Mouse (Mus musculus): Measurements from ENCODE around the gene Dab1.

The Dab1 gene

DNA sequence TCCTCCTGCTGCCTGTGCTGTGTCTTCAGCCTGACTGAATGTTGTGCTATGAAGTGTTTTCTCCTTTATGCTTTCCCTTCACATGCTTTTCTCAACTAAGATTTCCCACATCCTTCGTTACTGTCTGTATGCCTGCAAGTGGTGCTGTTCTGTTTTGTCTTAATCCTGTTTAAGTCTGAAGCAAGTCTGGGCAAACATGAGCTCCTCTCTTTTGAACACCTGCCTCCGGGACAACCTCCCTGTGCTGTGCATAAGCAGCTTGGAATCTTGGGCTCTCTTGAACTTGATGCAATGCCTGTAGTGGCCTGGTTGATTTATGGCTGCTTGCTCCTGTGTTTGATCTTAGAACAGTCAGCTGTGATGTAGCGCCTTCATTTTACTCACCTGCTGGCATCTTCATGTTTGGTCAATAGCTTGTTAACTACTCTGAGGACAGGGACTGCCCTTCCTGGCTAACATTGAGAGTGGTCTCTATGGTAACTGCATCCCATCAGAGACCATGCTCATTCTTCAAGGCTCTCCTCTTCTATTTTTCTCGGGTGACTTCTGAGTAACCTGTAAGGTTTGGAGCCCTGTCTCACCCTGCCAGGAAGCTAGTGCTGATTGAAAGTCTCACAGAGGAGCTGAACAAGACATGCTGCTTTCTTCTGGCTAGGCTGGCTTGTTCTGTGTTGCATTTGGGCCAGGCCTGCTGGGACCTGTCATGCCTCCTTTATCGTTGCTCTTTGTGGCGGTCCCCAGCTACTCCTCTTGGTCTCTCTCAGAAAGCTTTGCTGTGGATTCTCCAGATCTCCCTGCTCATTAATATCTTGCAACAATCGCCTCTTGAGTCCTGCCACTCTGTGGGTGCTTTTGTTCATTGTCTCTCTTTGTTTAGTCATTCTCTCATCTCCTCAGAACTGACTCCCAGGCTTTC, 342.2 kb downstream of the Dab1 start:
- DNase-seq (ENCODE audit: inconsistent age in 2 of 2, low spot score in 1 of 2), result no peak

DNA sequence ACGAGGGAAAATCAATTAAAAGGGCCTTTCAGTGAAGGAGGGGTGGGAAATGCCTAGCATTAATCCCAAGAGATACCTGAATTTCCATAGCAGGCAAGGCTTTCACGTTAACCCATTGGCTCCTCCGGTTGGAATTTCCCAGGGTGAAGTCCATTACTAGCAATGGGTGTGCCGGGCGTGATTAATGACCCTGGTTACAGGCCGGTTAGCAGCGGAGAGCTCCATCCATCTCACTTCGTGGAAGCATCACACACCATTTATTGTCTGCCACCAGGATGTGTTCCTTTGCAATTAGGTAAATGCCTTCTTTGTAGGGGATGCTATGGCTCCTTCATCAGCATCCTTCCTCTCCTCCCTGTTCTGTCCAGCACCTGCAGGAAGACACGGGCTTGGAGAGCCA, 350.7 kb downstream of the Dab1 start:
- no peak for DNase-seq (ENCODE audit: inconsistent age in 2 of 2, low spot score in 1 of 2)

DNA sequence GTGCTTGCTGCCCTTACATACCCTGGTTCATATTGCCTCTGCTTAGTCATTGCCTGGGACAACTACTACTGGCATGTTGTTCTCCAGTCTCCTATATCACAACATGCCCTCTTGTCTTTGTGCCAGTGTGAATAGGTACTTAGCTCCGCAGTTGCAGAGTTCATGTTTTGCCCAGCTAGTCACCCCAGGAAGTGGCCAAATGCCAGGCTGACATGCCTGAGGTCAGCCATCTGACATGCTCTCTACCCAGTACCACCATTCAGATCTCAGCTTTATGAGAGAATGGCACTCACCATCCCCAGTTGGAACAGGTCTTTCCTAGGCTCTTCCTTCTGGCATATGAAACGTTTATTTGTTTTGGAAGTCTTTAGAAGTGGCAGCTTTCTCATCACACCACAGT, 355.4 kb downstream of the Dab1 start:
- DNase-seq (ENCODE audit: inconsistent age in 2 of 2, low spot score in 1 of 2), result no peak

DNA sequence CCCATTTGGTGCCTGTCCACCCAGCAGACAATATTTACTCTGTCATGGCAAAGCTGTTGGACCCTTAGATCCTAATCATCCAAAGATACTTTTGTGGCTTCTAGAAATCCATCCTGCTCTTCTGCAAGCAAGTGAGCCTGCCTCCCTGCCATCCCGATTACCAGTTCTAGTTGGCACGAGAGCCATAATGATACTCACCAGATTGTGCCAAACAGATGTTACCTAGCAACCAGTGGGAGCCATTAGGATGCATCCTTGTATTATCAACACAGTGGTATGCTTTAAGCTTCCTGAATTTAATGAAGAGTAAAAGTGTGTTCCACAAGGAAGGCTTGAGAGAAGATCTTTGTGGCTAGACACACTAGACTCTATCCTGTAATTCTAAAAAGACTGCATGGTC, 355.8 kb downstream of the Dab1 start:
- no peak for DNase-seq (ENCODE audit: inconsistent age in 2 of 2, low spot score in 1 of 2)

DNA sequence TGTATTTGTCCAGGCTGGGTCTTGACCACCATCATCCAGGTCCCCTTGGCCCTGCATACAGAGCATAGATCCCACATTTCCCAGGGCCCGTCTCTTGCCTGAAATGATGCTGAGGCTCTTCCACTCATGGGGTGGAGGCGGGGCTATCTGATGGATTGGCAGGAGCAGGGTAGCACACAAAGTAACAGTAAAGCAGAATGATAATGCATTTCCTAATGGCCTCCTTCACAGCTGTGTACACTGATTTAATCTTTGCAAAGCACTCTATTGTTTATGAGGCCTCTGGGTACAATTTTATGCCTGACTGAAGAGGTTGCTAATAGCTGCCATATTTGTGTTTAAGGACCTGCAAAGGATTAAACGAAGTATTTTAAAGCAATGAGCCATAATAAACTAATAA, 374.7 kb downstream of the Dab1 start:
- no peak for DNase-seq (ENCODE audit: inconsistent age in 2 of 2, low spot score in 1 of 2)

DNA sequence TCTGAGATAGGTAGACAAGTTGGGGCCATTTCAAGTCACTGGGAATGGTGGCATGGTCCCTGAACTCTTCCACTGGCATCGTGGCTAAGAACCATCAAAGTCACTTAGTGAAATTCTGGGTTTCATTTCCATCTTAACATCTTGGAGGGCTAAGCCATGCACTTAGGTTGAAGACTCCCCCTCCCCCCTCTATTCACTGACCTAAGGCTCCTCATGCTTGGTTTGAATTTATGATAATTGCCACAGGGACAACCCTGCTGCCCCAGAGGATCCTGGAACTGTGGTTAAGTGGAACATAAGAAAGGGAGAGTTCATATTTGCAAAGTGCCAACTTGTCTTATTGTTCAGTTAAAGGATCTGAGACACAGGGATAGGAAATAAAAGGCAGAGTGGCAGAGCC, 375.2 kb downstream of the Dab1 start:
- no peak for DNase-seq (ENCODE audit: inconsistent age in 2 of 2, low spot score in 1 of 2)

DNA sequence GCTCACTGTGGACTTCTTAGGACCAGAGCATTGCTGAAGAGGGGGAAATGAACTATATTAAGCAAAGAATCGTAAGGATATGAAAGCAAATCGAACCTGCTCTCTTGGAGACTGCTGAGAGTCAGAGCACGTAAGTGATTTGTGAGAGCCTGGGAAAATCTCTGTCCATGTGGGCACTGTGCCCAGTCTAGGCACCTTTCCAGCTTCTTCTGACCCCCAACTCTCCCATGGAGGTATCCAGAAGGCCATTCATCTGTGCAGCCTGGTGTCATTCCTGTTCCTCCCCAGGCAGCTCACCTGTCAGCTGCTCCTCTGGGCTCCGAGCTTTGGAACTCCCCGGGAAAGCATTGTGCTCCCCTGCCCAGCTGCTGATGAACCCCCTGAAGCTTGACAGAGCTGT, 389.2 kb downstream of the Dab1 start:
- peak; percentile 8 to 40 for DNase-seq (ENCODE audit: inconsistent age in 2 of 2, low spot score in 1 of 2)

DNA sequence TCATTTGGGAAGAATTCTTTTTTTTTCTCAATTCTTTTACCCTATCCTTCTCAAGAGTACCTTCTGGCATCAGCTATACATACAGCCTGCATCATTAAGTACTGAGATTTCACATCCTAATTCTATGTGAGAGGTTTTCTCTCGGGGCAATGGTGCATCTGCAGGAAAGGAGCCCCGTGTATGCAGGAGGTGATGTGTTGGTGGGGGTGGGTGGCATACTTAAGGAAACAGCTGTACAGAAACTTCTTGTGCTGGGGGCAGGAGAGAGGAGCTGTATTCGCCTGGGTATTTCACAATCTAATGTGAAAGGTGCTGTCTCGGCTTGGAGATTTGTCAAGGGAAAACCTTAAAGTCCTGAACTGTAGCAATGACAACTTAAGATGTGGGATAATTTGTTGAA, 392.5 kb downstream of the Dab1 start:
- no peak for DNase-seq (ENCODE audit: inconsistent age in 2 of 2, low spot score in 1 of 2)

DNA sequence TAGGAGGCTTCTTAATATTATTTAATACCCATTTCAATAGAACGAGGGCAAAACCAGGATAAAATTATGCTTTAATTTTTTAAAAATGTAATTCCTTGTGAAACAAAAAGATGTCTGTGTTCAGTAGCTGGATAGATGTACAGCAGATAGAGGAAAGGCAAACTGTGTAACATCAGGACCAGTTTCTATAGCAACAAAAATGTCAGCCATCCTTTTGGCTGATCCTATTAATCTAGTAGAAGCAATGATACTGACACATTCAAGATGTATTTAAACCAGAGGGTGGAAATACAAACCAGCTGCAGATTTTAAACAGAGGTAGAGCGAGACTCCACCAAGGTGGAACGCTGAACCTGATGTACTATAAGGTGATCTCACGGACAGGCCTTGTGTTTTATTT, 393.0 kb downstream of the Dab1 start:
- DNase-seq (ENCODE audit: inconsistent age in 2 of 2, low spot score in 1 of 2), result no peak

DNA sequence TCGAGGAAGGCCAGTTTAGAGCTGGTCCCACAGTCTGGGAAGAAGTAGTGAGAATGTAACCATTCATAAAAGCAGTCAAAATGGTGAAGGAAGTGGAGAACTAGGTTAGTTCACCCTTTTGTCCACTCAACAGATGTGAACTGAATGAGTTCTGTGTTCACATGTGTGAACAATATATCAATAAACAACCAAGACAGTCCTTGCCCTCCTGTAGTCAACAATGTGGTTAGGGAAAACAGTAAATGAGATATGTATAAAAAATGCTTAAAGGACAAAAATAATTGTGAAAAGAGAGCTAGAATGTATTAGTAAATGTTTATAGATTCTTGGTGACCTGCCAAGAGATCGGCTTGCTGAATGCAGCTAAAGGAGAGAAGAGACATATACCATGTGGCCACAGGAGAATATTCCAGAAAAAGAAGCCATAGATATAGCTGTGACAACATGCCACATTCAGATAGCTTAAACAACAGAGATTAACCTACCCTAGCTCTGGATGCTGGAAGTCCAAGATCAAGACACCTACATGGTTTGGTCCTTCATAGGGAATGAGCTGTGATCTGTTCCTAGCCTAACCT, 406.0 kb downstream of the Dab1 start:
- no peak for DNase-seq (ENCODE audit: inconsistent age in 2 of 2, low spot score in 1 of 2)

DNA sequence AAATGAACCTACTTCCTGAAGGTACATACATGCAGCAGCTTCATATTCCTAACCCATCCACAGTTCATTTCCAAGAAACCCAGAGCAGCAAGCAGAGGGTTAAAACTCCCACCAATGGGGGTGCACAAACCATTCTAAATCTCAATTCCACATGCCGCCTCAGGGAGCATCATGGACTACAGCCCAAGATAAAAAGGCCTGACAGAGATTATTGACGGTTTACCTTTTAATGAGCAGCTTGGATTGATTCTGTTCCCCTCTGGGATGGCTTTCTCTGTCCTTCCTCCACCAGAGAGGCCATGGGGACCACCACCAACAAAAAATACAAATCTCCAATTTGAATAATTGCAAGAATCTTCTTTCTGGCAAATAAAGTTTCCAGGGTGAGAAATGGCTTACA, 407.7 kb downstream of the Dab1 start:
- no peak for DNase-seq (ENCODE audit: inconsistent age in 2 of 2, low spot score in 1 of 2)

DNA sequence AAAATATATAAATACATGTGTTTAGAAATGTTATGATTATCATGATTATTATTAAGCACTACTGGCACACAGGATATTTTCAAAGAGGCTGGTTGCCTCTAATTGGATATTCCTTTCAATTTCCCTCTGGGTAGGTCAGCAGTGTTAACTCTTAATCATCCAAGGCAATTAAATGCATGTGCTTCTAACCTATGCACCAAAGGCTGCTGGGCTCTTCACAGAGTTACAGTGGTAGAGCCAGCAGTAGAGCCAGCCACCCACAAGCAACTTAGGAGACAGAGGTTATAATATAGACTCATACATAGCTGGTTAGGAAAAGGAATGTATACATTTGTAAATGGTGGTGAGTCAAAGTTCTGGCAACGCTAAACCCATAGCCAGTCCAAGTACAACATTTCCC, 408.1 kb downstream of the Dab1 start:
- no peak for DNase-seq (ENCODE audit: inconsistent age in 2 of 2, low spot score in 1 of 2)

DNA sequence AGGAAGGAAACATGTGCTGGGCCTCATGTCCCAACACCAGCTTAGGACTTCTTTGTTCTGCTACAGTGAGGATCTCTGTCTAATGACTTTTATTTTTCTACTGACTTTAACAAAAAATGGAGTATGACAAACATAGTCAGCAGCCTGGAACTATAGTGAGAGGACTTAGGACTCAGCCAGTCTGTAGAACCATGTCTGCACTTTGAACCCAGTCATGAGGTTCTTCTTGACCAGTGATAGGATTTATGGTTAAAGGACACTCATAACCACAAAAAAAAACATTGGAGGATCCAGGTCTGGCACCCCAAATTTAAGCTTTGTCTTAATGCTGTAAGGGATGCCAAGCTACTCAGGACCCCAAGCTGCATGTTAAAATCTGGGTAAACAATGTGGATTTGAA, 416.9 kb downstream of the Dab1 start:
- no peak for DNase-seq (ENCODE audit: inconsistent age in 2 of 2, low spot score in 1 of 2)

DNA sequence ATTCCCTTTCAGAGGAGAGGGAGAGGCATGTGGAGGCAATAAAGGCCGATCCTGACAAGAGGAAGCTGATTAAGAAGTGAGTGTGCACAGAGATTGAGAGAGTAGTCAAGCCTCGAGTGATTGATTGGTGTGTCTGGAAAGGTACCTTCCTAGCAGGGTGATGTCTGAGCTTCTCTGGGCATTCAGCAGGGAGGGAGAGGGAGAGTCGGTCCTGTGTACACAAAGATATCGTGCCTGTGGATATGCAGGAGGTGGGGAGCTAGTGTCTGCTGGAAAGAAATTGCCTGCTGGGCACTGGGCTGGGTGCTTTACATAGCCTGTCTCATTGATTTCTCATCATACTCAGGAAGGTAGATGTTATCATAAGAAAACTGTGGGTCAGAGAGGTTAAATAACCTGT, 420.4 kb downstream of the Dab1 start:
- DNase-seq (ENCODE audit: inconsistent age in 2 of 2, low spot score in 1 of 2), result no peak

DNA sequence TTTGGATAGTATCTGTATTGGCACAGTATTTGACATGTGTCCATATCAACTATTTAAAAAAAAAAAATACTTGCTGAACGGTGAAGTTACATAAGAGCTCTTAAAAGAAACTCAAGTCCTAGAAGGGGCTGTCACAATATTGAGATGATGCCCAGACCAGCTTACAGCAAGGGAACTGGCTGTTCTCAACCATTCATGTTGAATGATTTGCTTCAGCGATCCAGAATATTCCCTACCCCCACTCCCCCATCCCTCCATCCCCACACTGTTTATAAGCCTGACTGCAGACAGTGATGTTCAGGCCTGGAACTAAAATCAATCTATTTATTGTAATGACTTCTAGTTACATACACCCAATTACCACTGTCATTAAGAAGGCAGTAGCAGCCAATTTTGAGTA, 424.3 kb downstream of the Dab1 start:
- no peak for DNase-seq (ENCODE audit: inconsistent age in 2 of 2, low spot score in 1 of 2)

DNA sequence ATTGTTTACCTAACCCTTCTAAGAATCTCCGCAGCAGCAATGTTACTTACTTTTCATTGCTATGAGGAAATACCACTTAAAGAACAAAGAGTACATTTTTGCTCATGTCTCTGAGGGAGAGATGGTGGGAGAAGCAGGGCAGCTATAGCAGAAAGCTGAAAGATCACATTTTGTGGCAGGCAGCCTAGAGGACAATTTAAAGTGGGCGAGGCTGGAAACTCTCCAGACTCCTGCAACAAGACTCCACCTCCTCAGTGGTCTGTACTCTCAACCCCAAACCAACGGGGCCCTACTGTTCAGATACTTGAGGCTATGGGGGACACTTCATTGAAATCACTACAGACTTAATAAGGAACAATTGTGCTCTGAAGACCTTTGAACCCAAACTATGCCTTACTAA, 425.5 kb downstream of the Dab1 start:
- no peak for DNase-seq (ENCODE audit: inconsistent age in 2 of 2, low spot score in 1 of 2)

DNA sequence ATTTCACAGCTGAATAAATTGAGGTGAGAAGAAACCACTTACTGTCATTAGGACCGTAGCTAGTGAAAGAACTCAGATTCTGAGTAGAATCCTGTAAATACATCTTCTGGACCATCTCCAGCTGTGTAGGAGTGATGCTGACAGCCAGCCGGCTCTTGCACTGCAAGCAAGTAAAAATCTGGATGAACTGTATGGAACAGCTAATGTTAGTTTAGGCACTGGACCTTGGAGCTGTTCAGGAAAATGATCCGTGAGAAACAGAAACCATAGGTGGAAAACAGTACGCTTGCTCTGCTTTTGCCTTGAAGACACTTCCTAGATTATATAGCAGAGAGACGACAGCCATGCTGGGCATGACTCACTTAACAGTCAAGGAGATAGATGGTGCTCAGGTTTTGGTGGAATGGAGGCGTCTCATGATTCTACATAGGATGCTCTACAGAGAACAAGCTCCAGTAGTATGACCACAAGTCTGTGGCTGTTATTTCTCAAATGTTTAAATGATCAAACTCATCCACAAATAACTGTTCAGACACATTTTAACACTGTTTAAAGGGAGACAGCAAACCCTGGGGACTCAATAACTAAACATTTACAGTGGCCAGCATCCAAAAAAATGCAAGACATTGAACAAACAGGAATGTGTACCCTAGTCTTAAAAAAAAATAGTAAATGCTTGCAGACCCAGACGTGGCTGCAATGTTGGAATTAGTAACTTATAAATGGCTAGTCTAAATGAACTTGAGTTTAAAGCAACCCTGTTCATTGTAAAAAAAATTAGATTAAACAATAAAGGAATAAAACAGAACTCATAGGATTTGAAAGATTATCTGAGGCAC, 429.0 kb downstream of the Dab1 start:
- DNase-seq (ENCODE audit: inconsistent age in 2 of 2, low spot score in 1 of 2), result no peak

DNA sequence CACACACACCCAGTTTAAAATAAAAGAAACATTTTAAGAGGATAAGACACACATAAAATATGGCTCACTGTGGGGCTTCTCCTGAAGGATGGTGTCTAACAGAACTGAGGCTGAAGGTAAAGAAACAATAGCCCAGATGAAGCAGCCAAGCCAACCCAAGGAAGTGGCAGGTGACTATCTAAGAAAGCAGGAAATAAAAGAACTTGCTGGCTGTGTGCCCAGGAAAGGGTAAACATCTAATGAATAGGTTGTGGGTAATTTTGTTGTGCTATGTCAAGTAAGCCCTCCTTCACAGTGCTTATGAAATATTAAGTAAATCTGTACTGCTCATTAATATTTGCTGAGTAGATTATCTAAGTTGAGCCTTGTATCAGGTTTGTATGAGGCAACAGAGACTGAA, 438.0 kb downstream of the Dab1 start:
- no peak for DNase-seq (ENCODE audit: inconsistent age in 2 of 2, low spot score in 1 of 2)

DNA sequence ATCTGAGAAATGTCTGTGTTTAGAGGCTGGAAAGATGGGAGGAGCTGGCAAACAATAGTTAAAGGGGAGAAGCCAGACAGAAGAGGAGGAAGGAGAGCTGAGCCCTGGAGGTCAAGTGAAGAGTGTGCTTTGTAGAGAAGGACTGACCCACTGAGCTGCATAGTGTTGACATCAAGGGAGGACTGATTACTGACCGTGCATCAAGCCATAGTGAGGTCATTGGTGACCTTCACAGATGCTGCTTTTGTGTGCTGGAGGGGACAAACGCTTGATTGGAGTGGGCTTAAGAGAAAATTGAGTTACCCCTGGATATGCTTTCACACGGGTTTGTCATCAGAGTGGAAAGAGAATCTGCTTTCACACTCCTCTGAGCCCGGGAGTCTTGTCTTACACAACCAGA, 440.4 kb downstream of the Dab1 start:
- DNase-seq (ENCODE audit: inconsistent age in 2 of 2, low spot score in 1 of 2), result no peak

DNA sequence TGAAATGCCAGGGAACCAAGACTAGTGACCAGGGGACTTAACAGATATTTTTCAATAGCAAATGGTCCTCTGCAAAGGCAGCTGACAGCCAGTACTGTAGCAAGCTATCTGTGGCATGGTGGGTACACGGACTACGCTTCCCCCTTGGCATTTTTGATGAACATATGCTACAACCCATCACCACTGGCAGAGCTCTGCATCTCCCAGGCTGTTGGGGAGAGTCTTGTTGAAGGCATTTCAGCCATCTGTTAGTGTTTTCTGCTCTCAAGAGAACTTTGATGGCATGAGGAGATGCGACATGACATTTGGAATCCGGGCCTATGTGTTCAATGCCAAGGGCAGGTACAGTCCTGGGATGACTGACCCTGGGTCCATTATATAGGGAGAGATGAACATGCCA, 443.2 kb downstream of the Dab1 start:
- no peak for DNase-seq (ENCODE audit: inconsistent age in 2 of 2, low spot score in 1 of 2)

DNA sequence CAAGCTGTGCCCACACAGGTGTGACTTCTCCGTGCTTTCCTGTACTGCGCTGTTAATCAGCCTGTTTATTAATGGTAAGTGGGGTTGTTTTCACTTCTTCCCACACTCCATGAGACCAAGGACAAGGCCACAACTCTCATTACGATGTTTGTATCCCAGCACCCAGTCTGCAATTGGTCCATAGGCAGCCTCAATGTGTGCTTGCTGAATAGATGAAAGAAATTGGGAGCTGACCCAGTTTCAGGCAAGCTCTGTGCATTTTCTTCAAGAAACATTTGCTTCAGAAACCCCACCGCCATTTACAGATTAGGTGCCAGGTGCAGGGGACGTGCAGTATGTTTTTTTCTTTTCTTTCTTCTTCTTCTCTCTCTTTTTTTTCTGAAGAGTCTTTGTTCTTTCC, 447.7 kb downstream of the Dab1 start:
- DNase-seq (ENCODE audit: inconsistent age in 2 of 2, low spot score in 1 of 2), result no peak

DNA sequence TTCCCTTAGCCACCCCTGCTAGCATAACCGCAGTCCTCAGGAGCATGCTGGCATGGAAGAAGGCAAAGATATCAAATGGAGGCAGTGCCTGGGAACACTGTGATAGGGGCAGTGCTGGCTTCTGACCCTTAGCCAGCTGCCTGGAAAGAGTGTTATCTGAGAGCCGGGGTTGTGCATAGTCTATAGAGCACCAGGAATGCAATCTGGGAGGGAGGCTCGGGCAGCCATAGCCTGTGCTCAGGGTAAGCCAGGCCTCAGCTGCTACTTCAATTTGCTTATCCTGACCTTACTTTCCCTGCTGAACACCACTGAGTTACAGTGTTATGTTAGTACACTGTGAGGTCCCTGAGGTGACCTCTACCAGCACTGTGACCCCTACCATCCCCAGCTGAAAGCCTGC, 448.6 kb downstream of the Dab1 start:
- no peak for DNase-seq (ENCODE audit: inconsistent age in 2 of 2, low spot score in 1 of 2)

Data from adrenal gland, adult (tissue).